Mouse (Mus musculus) midbrain, postnatal 0 days (tissue): Measurements from ENCODE around the gene Ankrd9. TPM values are rescaled to one million over a fixed set of nuclear protein-coding genes. Genes with fewer than 3 reads are reported as not detected.

Experiments
- ATAC-seq: fragments of 200-750 bp; cut with Nextera tagmentation; 2 replicates; pipeline ENCODE4 v1.8.0; 2017; ENCODE audit warnings: moderate number of reproducible peaks, mild to moderate bottlenecking, moderate TSS enrichment, moderate library complexity; ENCODE audit not compliant: low FRiP score
- DNase-seq: peaks from one replicate; pipeline ENCODE4 v3.0.0-alpha.2; 2015; ENCODE audit warnings: low spot score
- H3K27ac ChIP-seq: fragments of 300-500 bp; sonication (generic); 2 replicates; pipeline ENCODE4 v1.5.1; 2014; ENCODE audit warnings: low read depth, mild to moderate bottlenecking, low read length, mixed read lengths
- H3K27me3 ChIP-seq: fragments of 300-500 bp; sonication (generic); 2 replicates; pipeline ENCODE4 v1.6.1; 2014; ENCODE audit warnings: low read length, control low read depth, mixed read lengths; ENCODE audit not compliant: insufficient read depth
- H3K36me3 ChIP-seq: fragments of 300-500 bp; sonication (generic); 2 replicates; pipeline ENCODE4 v1.6.1; 2014; ENCODE audit warnings: low read length, control low read depth, mixed read lengths; ENCODE audit not compliant: insufficient read depth
- H3K4me1 ChIP-seq: fragments of 300-500 bp; sonication (generic); 2 replicates; pipeline ENCODE4 v1.6.1; 2014; ENCODE audit warnings: mild to moderate bottlenecking, control low read depth, antibody characterized with exemption, low read length, mixed read lengths; ENCODE audit not compliant: insufficient read depth
- H3K4me2 ChIP-seq: fragments of 300-500 bp; sonication (generic); 2 replicates; pipeline ENCODE4 v1.6.1; 2014; ENCODE audit warnings: low read depth, mild to moderate bottlenecking, low read length, mixed read lengths; ENCODE audit not compliant: poor library complexity, severe bottlenecking
- H3K4me3 ChIP-seq: fragments of 300-500 bp; sonication (generic); 2 replicates; pipeline ENCODE4 v1.5.1; 2014; ENCODE audit warnings: low read depth, mild to moderate bottlenecking, low read length, moderate library complexity
- H3K9ac ChIP-seq: fragments of 300-500 bp; sonication (generic); replicated peaks from 2 replicates; pipeline ENCODE4 v1.6.1; 2014; ENCODE audit warnings: mild to moderate bottlenecking, low read length, moderate library complexity, mixed read lengths; ENCODE audit not compliant: poor library complexity, severe bottlenecking
- H3K9me3 ChIP-seq: fragments of 300-500 bp; sonication (generic); 2 replicates; pipeline ENCODE4 v1.6.1; 2016; ENCODE audit warnings: low read length, control low read depth
- CTCF ChIP-seq: IDR thresholded peaks from 2 replicates; pipeline ENCODE4 v1.5.1; 2016; ENCODE audit warnings: antibody characterized with exemption, mild to moderate bottlenecking
- WGBS: fragments of 180-500 bp; shearing (Covaris S2); extraction: QIAGEN DNeasy Blood & Tissue Kit; methylation state at CpG from one replicate; pipeline ENCODE4 v1.1.7; 2014; 5-methylcytosine and 5-hydroxymethylcytosine counted together
- polyA plus RNA-seq: library from polyadenylated mRNA; unstranded; fragments of >200 nt; fragmentation: Nextera tagmentation; extraction: Ambion mirVana; gene quantifications from 2 replicates; pipeline ENCODE4 v1.2.1, GENCODE M21; 2015
- total RNA-seq: library from RNA; depleted of rRNA; stranded (reverse); fragments of >200 nt; gene quantifications from 2 replicates; pipeline ENCODE4 v1.2.3, GENCODE M21; 2014; rRNA removed

Gene Ankrd9
- total RNA-seq (11.8 and 14.0 TPM in 2 replicates), polyA plus RNA-seq (12.1 and 13.4 TPM in 2 replicates)

DNA sequence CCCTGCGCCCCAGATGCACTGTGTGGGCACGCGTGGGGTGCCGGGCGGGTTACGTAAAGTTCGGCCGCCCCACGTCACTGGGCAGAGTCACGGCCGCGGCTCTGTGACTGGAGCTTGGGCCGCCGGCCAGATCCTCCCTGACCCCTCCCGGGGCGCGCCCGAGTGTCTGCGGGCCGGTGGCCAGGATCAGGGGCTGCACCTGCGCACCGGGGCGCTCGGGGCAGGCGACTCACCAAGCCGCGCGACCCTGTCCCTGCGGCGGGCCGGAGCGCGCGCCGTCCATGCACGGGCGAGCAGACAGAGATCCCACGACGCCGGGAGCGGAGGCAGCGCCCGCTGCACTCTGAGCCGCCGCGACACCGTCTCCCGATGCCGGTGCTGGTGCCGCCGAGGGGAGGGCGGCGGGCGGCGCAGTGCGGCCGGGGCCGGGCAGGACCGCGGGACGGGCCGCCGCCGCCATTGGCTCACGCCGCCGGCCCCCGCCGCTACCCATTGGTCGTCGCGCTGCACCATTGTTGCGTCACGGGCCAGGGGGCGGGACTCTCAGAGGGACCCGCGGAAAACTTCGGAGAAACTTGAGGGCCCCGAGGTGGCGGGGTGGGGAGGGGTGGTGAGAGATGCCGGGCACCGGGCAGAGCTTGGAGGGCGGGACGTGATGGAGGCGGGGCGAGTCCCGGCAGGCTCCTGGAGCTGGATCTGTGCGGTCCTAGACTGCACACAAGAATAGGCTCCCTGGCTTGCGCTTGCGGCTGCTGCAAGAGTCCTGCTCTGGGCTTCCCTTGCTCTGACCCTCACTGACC lies at the start of gene Ankrd9:
Ankrd9 (minus strand) TSS at position 434 of the 800 bp plus-strand sequence.
- DNase-seq (peak; percentile 91), ATAC-seq (peak; percentile 94)
- H3K27me3 ChIP-seq = 0 out of 2 replicates have a peak, but pooled peaks cover 3% of the 10 kb centered on the region
- no peak for TF ChIP-seq CTCF
- H3K4me1 ChIP-seq = peaks cover 2% of the 10 kb centered on the region; the same call in 1 of the 2 replicates
- H3K36me3 ChIP-seq = peaks cover 11% of the 10 kb centered on the region
- peak within 1 kb of the TSS; percentile 60 for H3K4me3 ChIP-seq
- H3K9me3 ChIP-seq = no peaks in the 10 kb centered on the region
- peak within 1 kb of the TSS; percentile 69 for H3K4me2 ChIP-seq
- WGBS = 0% methylated on average over 67 of the region's 90 CpGs
- peak within 1 kb of the TSS; percentile 62 for H3K9ac ChIP-seq
- peak within 1 kb of the TSS; percentile 51; the same call in 1 of the 2 replicates for H3K27ac ChIP-seq

DNA sequence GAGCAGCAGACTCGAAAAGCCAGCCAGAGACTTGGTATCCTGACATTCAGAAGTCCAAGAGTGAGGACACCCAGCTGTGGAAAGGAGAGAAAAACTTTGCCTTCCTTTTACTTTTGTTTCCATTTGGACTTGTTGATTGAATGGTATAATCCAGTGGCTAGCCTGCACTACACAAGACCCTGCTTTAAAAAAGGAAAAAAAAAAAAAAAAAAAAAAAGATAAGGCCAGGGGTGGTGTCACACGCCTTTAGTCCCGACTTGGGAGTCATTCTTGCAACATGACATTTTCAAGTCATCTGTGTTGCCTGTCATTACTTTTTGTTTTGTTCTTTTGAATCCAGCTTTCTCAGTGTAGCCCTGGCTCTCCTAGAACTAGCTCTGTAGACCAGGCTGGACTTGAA lies 42.7 kb upstream of the Ankrd9 start:
- WGBS = 68% methylated on average over 3 of the region's 3 CpGs
- no peak overlapping the region for H3K27ac ChIP-seq
- no peaks in the 10 kb centered on the region for H3K9me3 ChIP-seq
- no peak overlapping the region for H3K4me3 ChIP-seq
- H3K4me1 ChIP-seq = no peaks in the 10 kb centered on the region
- no peak for TF ChIP-seq CTCF
- no peak for DNase-seq
- ATAC-seq = no peak
- no peaks in the 10 kb centered on the region for H3K36me3 ChIP-seq
- no peak overlapping the region for H3K4me2 ChIP-seq
- H3K27me3 ChIP-seq = no peaks in the 10 kb centered on the region
- H3K9ac ChIP-seq = no peak overlapping the region

DNA sequence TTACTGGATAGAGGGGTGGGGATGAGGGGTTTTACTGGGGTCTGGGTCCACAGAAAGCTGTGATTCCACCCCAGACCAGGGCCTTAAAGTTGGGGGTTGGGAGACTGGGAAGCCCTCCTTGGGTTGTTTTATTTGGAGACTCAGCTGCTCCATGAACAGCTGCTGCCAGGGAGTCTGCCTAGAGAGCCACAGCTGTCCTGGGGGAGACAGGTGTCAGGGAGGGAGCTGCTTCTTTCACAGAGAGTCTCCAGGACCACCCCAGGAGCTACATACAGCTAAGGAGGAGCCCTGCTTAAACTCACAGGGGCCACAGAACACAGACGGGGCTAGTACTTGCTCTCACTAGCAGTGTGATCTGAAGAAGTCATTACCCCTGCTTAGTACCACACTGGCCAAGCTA lies 42.3 kb upstream of the Ankrd9 start:
- DNase-seq = no peak
- 21% methylated on average over 1 of the region's 1 CpGs for WGBS
- H3K9me3 ChIP-seq = no peaks in the 10 kb centered on the region

DNA sequence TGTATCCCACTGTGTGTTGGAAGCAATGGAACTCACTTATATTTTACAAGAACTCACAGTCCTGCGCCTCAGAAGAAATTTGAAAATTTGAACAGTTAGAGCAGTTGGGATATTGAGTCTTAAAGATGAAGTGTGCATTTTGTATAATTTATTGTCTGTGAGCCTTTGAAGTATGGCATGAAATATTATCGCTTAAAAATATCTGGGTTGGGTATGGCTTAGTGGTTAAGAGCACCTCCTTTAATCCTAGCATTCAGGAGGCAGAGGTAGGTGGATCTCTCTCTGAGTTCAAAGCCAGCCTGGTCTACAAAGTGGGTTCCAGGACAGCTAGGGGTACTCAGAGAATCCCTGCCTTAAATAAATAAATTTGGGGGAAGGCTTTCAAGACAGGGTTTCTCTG lies 40.2 kb upstream of the Ankrd9 start:
- WGBS = 89% methylated on average over 2 of the region's 2 CpGs
- H3K36me3 ChIP-seq = no peaks in the 10 kb centered on the region
- H3K27ac ChIP-seq = no peak overlapping the region
- H3K9ac ChIP-seq = no peak overlapping the region
- DNase-seq (no peak), ATAC-seq (no peak)
- no peaks in the 10 kb centered on the region for H3K27me3 ChIP-seq
- H3K9me3 ChIP-seq = no peaks in the 10 kb centered on the region
- H3K4me2 ChIP-seq = no peak overlapping the region
- no peak overlapping the region for H3K4me3 ChIP-seq
- no peak for TF ChIP-seq CTCF
- H3K4me1 ChIP-seq = no peaks in the 10 kb centered on the region

More for the DNA sequence above, 42.3 kb upstream of the Ankrd9 start:
- no peak overlapping the region for H3K4me2 ChIP-seq
- no peak overlapping the region for H3K9ac ChIP-seq
- no peak overlapping the region for H3K4me3 ChIP-seq
- H3K27me3 ChIP-seq = no peaks in the 10 kb centered on the region
- H3K27ac ChIP-seq = no peak overlapping the region
- TF ChIP-seq CTCF = no peak
- H3K36me3 ChIP-seq = no peaks in the 10 kb centered on the region
- ATAC-seq = no peak
- no peaks in the 10 kb centered on the region for H3K4me1 ChIP-seq

DNA sequence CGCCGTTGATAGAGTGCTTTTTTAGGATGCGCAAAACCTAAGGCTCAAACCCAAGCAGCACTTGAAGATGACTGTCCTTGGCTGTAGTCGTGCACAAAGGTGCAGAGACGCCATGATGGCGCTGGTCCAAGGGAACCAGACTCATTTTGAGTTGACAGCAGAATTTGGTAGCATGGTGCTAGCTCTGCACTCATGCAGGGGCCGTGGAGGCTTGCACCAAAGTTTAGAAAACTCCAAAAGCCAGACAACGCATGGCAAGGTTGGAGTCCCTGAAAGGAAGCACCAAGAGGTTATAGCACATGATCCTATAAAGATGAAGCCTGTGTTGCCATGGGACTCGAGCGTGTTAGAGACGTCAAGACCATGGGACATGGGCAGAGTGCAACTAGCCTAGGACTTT lies 39.2 kb upstream of the Ankrd9 start:
- no peaks in the 10 kb centered on the region for H3K9me3 ChIP-seq
- no peak for DNase-seq
- no peak for TF ChIP-seq CTCF
- no peak overlapping the region for H3K4me3 ChIP-seq
- H3K27ac ChIP-seq = no peak overlapping the region
- ATAC-seq = no peak
- no peaks in the 10 kb centered on the region for H3K27me3 ChIP-seq
- no peak overlapping the region for H3K4me2 ChIP-seq
- H3K4me1 ChIP-seq = no peaks in the 10 kb centered on the region
- H3K36me3 ChIP-seq = no peaks in the 10 kb centered on the region
- H3K9ac ChIP-seq = no peak overlapping the region
- WGBS = 92% methylated on average over 11 of the region's 11 CpGs

GRCm38 (mm10) chr12:111016807-111017206 lies 38.0 kb upstream of the Ankrd9 start:
- no peak for ATAC-seq
- no peak for TF ChIP-seq CTCF
- H3K27ac ChIP-seq = no peak overlapping the region
- H3K9me3 ChIP-seq = no peaks in the 10 kb centered on the region
- DNase-seq = no peak
- no peak overlapping the region for H3K9ac ChIP-seq
- H3K4me3 ChIP-seq = no peak overlapping the region
- no peaks in the 10 kb centered on the region for H3K27me3 ChIP-seq
- no peaks in the 10 kb centered on the region for H3K36me3 ChIP-seq
- no peaks in the 10 kb centered on the region for H3K4me1 ChIP-seq
- WGBS = 79% methylated on average over 3 of the region's 3 CpGs
- no peak overlapping the region for H3K4me2 ChIP-seq
